Mouse (Mus musculus): ENCODE results near the gene Morc1.
A peak's percentile ranks its signal among the peaks of the same experiment; 100 is the strongest.

The Morc1 gene

GRCm38 (mm10) chr16:48479266-48479848 is 48.3 kb downstream of the Morc1 start:
- no peak for DNase-seq

- DNase-seq = no peak
Observed at GRCm38 (mm10) chr16:48516776-48517499, 85.9 kb downstream of the Morc1 start.

GRCm38 (mm10) chr16:48519569-48519968 is 88.5 kb downstream of the Morc1 start:
- DNase-seq = no peak

GRCm38 (mm10) chr16:48537108-48537507 is 106.1 kb downstream of the Morc1 start:
- DNase-seq = no peak

- DNase-seq = no peak
Observed at GRCm38 (mm10) chr16:48562290-48563080, 131.4 kb downstream of the Morc1 start.

GRCm38 (mm10) chr16:48570354-48570753 is 139.3 kb downstream of the Morc1 start:
- peak; percentile 85 to 87 for DNase-seq

- DNase-seq = no peak
Observed at GRCm38 (mm10) chr16:48574072-48574471, 143.0 kb downstream of the Morc1 start.

- no peak for DNase-seq
Observed at GRCm38 (mm10) chr16:48574499-48574898, 143.5 kb downstream of the Morc1 start.

GRCm38 (mm10) chr16:48585369-48585768 is 154.3 kb downstream of the Morc1 start:
- no peak for DNase-seq

GRCm38 (mm10) chr16:48594457-48594856 is 163.4 kb downstream of the Morc1 start:
- DNase-seq = no peak

- no peak for DNase-seq
Observed at GRCm38 (mm10) chr16:48595216-48595615, 164.2 kb downstream of the Morc1 start.

- DNase-seq = peak in 1 of 2 experiments; percentile 3
Observed at GRCm38 (mm10) chr16:48603735-48604211, 172.7 kb downstream of the Morc1 start.

GRCm38 (mm10) chr16:48606476-48607038 is 175.5 kb downstream of the Morc1 start:
- no peak for DNase-seq

GRCm38 (mm10) chr16:48608224-48608623 is 177.2 kb downstream of the Morc1 start:
- no peak for DNase-seq

GRCm38 (mm10) chr16:48610866-48611265 is 179.8 kb downstream of the Morc1 start:
- no peak for DNase-seq

- DNase-seq = no peak
Observed at GRCm38 (mm10) chr16:48611436-48611835, 180.4 kb downstream of the Morc1 start.

- DNase-seq = no peak
Observed at GRCm38 (mm10) chr16:48613783-48614182, 182.7 kb downstream of the Morc1 start.

GRCm38 (mm10) chr16:48620510-48620909 is 189.5 kb downstream of the Morc1 start:
- no peak for DNase-seq

- no peak for DNase-seq
Observed at GRCm38 (mm10) chr16:48621019-48621418, 190.0 kb downstream of the Morc1 start.

GRCm38 (mm10) chr16:48623447-48623846 is 192.4 kb downstream of the Morc1 start:
- no peak for DNase-seq

- no peak for DNase-seq
Observed at GRCm38 (mm10) chr16:48626186-48626585, 195.1 kb downstream of the Morc1 start.

- no peak for DNase-seq
Observed at GRCm38 (mm10) chr16:48627296-48627695, 196.3 kb downstream of the Morc1 start.

- no peak for DNase-seq
Observed at GRCm38 (mm10) chr16:48629710-48630109, 198.7 kb downstream of the Morc1 start.
